ENCODE assay signal across 8 mouse cellular contexts in genomic region chr7:44821666-44822448, GRCm38 (mm10). TPM values are rescaled to one million over a fixed set of nuclear protein-coding genes. Genes with fewer than 3 reads are reported as not detected.
DNase-seq lines count a peak whose midpoint lies in the region; ATAC-seq lines count a peak whose summit lies in the region.

No protein-coding gene starts in this region.

- no peak overlapping the region for H3K4me3 ChIP-seq in forebrain, embryonic 11.5 days (ENCODE audit: low read depth, low read length)
- H3K4me3 ChIP-seq in forebrain, embryonic 14.5 days (ENCODE audit: low read depth, low read length): no peak overlapping the region
- H3K4me3 ChIP-seq in midbrain, embryonic 13.5 days (replicated peaks): no peak overlapping the region

- no peaks in the 10 kb centered on the region; the same call in 1 of the 2 replicates for H3K36me3 ChIP-seq in forebrain, embryonic 11.5 days (ENCODE audit: control insufficient read depth, insufficient read depth, low read length)
- 0 out of 2 replicates have a peak, but pooled peaks cover 7% of the 10 kb centered on the region for H3K36me3 ChIP-seq in forebrain, embryonic 14.5 days (ENCODE audit: control insufficient read depth, insufficient read depth, low read length)
- 0 out of 2 replicates have a peak, but pooled peaks cover 5% of the 10 kb centered on the region for H3K36me3 ChIP-seq in midbrain, embryonic 13.5 days

- peak; percentile 38 for DNase-seq in forebrain, embryonic 11.5 days (ENCODE audit: low spot score)
- DNase-seq in forebrain, embryonic 14.5 days (ENCODE audit: low spot score): no peak
- DNase-seq in layer of hippocampus, adult 11-12 months (ENCODE audit: low spot score): peak; percentile 2
- no peak for DNase-seq in layer of hippocampus, adult 9-10 months (ENCODE audit: low spot score)
- DNase-seq in urinary bladder, postnatal 14 days (ENCODE audit: low spot score): peak; percentile 2
- DNase-seq in urinary bladder, adult 18-20 months (ENCODE audit: low spot score in 2 of 2): no peak
- DNase-seq in retina, embryonic 14.5 days (ENCODE audit: low spot score): no peak

- WGBS in forebrain, embryonic 11.5 days: 83% methylated on average over 7 of the region's 7 CpGs
- 83% methylated on average over 7 of the region's 7 CpGs for WGBS in forebrain, embryonic 14.5 days
- 86% methylated on average over 7 of the region's 7 CpGs for WGBS in midbrain, embryonic 13.5 days

- H3K27me3 ChIP-seq in forebrain, embryonic 11.5 days (ENCODE audit: control insufficient read depth, insufficient read depth, low read length): no peaks in the 10 kb centered on the region
- no peaks in the 10 kb centered on the region for H3K27me3 ChIP-seq in forebrain, embryonic 14.5 days (replicated peaks; ENCODE audit: control insufficient read depth, insufficient read depth, low read length)
- no peaks in the 10 kb centered on the region for H3K27me3 ChIP-seq in midbrain, embryonic 13.5 days

- no peak overlapping the region for H3K4me2 ChIP-seq in forebrain, embryonic 11.5 days (ENCODE audit: low read depth, low read length, severe bottlenecking)
- no peak overlapping the region for H3K4me2 ChIP-seq in forebrain, embryonic 14.5 days (ENCODE audit: low read length)
- no peak overlapping the region for H3K4me2 ChIP-seq in midbrain, embryonic 13.5 days (replicated peaks)

- no peaks in the 10 kb centered on the region for H3K9me3 ChIP-seq in forebrain, embryonic 11.5 days (ENCODE audit: control insufficient read depth, low read length)
- no peaks in the 10 kb centered on the region for H3K9me3 ChIP-seq in forebrain, embryonic 14.5 days (replicated peaks; ENCODE audit: control insufficient read depth, low read length)
- H3K9me3 ChIP-seq in midbrain, embryonic 13.5 days: no peaks in the 10 kb centered on the region

- ATAC-seq in forebrain, embryonic 11.5 days (replicated peaks; ENCODE audit: low FRiP score): no peak
- ATAC-seq in forebrain, embryonic 14.5 days: no peak
- no peak for ATAC-seq in midbrain, embryonic 13.5 days

- H3K27ac ChIP-seq in forebrain, embryonic 11.5 days (ENCODE audit: low read depth, low read length): no peak overlapping the region
- no peak overlapping the region for H3K27ac ChIP-seq in forebrain, embryonic 14.5 days (ENCODE audit: low read depth, low read length)
- H3K27ac ChIP-seq in midbrain, embryonic 13.5 days: no peak overlapping the region

- H3K9ac ChIP-seq in forebrain, embryonic 11.5 days (ENCODE audit: low read length): no peak overlapping the region
- no peak overlapping the region for H3K9ac ChIP-seq in forebrain, embryonic 14.5 days (ENCODE audit: low read length)
- no peak overlapping the region for H3K9ac ChIP-seq in midbrain, embryonic 13.5 days (replicated peaks)

- H3K4me1 ChIP-seq in forebrain, embryonic 11.5 days (replicated peaks; ENCODE audit: control insufficient read depth, insufficient read depth, low read length): peaks cover 21% of the 10 kb centered on the region
- peaks cover 31% of the 10 kb centered on the region for H3K4me1 ChIP-seq in forebrain, embryonic 14.5 days (ENCODE audit: control insufficient read depth, insufficient read depth, low read length)
- H3K4me1 ChIP-seq in midbrain, embryonic 13.5 days (replicated peaks): peaks cover 71% of the 10 kb centered on the region

RNA-seq across cellular contexts. Expression of gene Atf5, which starts 5.4 kb away (rescaled TPM):
- polyA plus RNA-seq in forebrain, embryonic 11.5 days (2014; fragmentation: Nextera tagmentation; extraction: Ambion mirVana): 3.2 and 3.4 TPM in 2 replicates
- polyA plus RNA-seq in forebrain, embryonic 14.5 days (2014; fragmentation: Nextera tagmentation; extraction: Ambion mirVana): 4.2 and 4.7 TPM in 2 replicates
- 3.8 and 5.4 TPM in 2 replicates for polyA plus RNA-seq in midbrain, embryonic 13.5 days (2015; fragmentation: Nextera tagmentation; extraction: Ambion mirVana)

RNA-seq across cellular contexts. Expression of gene Il4i1, which starts 5.7 kb away (rescaled TPM):
- 1.1 and 1.4 TPM in 2 replicates for polyA plus RNA-seq in forebrain, embryonic 11.5 days (2014; fragmentation: Nextera tagmentation; extraction: Ambion mirVana)
- polyA plus RNA-seq in forebrain, embryonic 14.5 days (2014; fragmentation: Nextera tagmentation; extraction: Ambion mirVana): 1.0 and 1.2 TPM in 2 replicates
- 2.0 and 2.1 TPM in 2 replicates for polyA plus RNA-seq in midbrain, embryonic 13.5 days (2015; fragmentation: Nextera tagmentation; extraction: Ambion mirVana)

RNA-seq across cellular contexts. Expression of gene Nup62, which starts 6.0 kb away (rescaled TPM):
- polyA plus RNA-seq in forebrain, embryonic 11.5 days (2014; fragmentation: Nextera tagmentation; extraction: Ambion mirVana): 73.5 and 86.5 TPM in 2 replicates
- 40.4 and 43.6 TPM in 2 replicates for polyA plus RNA-seq in forebrain, embryonic 14.5 days (2014; fragmentation: Nextera tagmentation; extraction: Ambion mirVana)
- 55.7 and 61.3 TPM in 2 replicates for polyA plus RNA-seq in midbrain, embryonic 13.5 days (2015; fragmentation: Nextera tagmentation; extraction: Ambion mirVana)

RNA-seq across cellular contexts. Expression of gene Akt1s1, which starts 26.9 kb away (rescaled TPM):
- polyA plus RNA-seq in forebrain, embryonic 11.5 days (2014; fragmentation: Nextera tagmentation; extraction: Ambion mirVana): 79.9 and 83.0 TPM in 2 replicates
- polyA plus RNA-seq in forebrain, embryonic 14.5 days (2014; fragmentation: Nextera tagmentation; extraction: Ambion mirVana): 70.4 and 75.4 TPM in 2 replicates
- 78.9 and 88.2 TPM in 2 replicates for polyA plus RNA-seq in midbrain, embryonic 13.5 days (2015; fragmentation: Nextera tagmentation; extraction: Ambion mirVana)

RNA-seq across cellular contexts. Expression of gene Tbc1d17, which starts 27.0 kb away (rescaled TPM):
- polyA plus RNA-seq in forebrain, embryonic 11.5 days (2014; fragmentation: Nextera tagmentation; extraction: Ambion mirVana): 67.6 and 69.9 TPM in 2 replicates
- polyA plus RNA-seq in forebrain, embryonic 14.5 days (2014; fragmentation: Nextera tagmentation; extraction: Ambion mirVana): 79.6 and 105 TPM in 2 replicates
- polyA plus RNA-seq in midbrain, embryonic 13.5 days (2015; fragmentation: Nextera tagmentation; extraction: Ambion mirVana): 109 and 110 TPM in 2 replicates

Comparison
In these comparisons a context has a peak if more than half of its experiments do, and no peak if none do; other contexts are left out.
1. DNase-seq: peak in forebrain, embryonic 11.5 days (single experiment), layer of hippocampus, adult 11-12 months (single experiment) and urinary bladder, postnatal 14 days (single experiment); none in forebrain, embryonic 14.5 days (single experiment), layer of hippocampus, adult 9-10 months (single experiment), urinary bladder, adult 18-20 months (0 of 2) and retina, embryonic 14.5 days (single experiment).